Mouse (Mus musculus): Measurements from ENCODE around the gene Tmco3.

The Tmco3 gene

GRCm38 (mm10) chr8:13287692-13288623 is at the start of gene Tmco3, which contains the start of gene Dcun1d2:
TSS of gene Tmco3 (plus strand) at chr8:13288190.
TSS of gene Dcun1d2 (minus strand) at chr8:13288131.
- peak; percentile 97 for DNase-seq (ENCODE audit: low read depth, low spot score)

GRCm38 (mm10) chr8:13240055-13240454 is 47.9 kb upstream of the Tmco3 start:
- DNase-seq (ENCODE audit: low read depth, low spot score): no peak

GRCm38 (mm10) chr8:13240691-13241090 is 47.3 kb upstream of the Tmco3 start:
- DNase-seq (ENCODE audit: low read depth, low spot score): no peak

GRCm38 (mm10) chr8:13242985-13243870 is 44.8 kb upstream of the Tmco3 start:
- DNase-seq (ENCODE audit: low read depth, low spot score): no peak

- DNase-seq (ENCODE audit: low read depth, low spot score): no peak
Measured at GRCm38 (mm10) chr8:13244343-13244880, 43.6 kb upstream of the Tmco3 start.

DNA sequence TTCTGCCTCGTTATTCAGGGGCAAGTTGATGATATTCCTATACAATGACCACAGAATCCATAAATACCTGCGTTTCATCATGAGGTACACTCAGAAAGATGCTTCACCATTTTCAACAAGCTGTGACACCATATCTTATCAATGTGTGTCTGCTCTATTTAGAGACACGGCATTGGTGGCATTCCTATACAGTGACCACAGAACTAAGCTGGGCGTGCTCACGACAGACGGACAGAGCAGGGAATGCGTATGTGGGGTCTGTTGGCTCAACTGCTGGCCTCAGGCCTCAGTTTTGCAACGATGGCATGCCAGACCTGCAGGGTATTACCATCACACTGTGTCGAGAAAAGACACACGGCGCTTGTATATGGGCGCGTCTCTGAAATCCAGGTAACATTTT is 35.2 kb upstream of the Tmco3 start:
- no peak for DNase-seq (ENCODE audit: low read depth, low spot score)

- no peak for DNase-seq (ENCODE audit: low read depth, low spot score)
Measured at GRCm38 (mm10) chr8:13253413-13253812, 34.6 kb upstream of the Tmco3 start.

- peak; percentile 73 for DNase-seq (ENCODE audit: low read depth, low spot score)
Measured at GRCm38 (mm10) chr8:13254019-13254418, 34.0 kb upstream of the Tmco3 start, which contains the start of gene Adprhl1. TSS of gene Adprhl1 (minus strand) at chr8:13254162.

DNA sequence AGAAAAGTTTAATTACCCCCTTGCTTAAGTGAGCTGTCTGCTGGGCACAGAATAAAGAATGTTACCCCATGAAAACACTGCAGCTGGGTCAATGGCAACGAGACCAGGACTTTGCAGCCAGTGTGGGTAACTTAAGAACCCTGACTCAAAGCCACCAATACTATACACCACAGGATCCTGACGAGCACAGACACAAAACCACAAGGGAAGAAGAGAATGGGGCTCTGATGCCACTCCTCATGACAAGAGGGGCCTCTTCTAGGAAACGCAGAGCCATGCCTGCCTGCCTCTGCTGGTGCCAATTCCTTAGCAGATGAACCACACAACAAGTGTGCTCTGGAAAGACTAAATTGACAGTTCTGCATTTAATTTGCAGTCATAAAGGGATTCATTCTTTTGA is 24.6 kb upstream of the Tmco3 start:
- DNase-seq (ENCODE audit: low read depth, low spot score): no peak

DNA sequence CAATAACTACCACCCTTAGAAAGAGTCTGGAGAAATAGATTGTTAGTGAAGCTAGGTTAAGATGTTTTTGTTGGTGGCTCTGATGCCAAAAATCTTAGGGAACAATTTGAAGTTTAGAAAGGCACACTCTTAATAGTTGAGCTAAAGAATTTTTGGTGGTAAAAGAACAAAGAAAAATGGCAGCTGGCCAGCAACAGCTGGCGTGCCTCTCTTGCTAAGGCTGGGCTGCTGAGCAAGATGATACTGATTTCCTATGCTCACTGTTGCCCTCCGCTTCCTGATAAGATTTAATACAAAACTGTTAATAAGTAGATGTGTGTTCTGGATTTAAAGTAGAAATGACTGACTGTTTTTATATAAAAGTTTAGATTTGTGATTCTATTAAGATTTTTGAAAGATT is 20.4 kb upstream of the Tmco3 start:
- no peak for DNase-seq (ENCODE audit: low read depth, low spot score)

GRCm38 (mm10) chr8:13272834-13273233 is 15.2 kb upstream of the Tmco3 start:
- no peak for DNase-seq (ENCODE audit: low read depth, low spot score)

DNA sequence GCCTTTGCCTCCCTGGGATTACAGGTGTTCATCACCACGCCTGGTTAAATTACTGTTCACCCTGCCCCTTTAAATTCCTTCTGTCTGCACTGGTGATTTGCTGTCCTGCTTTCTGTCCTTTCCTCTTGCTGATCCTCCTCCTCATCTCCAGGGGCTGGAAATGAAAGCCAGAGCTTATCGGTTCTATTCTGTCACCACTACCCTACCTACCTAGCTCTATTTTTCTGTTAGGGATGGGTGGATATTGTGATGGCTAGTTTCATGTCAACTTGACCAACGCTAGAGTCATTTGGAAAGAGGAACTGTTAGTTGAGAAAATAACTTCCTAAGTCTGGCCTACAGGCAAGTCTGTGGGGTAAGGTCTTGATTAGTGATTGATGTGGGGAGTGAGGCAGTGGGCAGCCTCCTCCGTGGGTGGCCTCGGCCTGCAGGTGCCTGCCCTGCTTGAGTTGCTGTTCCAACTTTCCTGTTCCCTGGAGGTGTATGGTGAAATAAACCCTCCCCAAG is 11.0 kb upstream of the Tmco3 start:
- DNase-seq (ENCODE audit: low read depth, low spot score): no peak

GRCm38 (mm10) chr8:13283200-13283599 is 4.8 kb upstream of the Tmco3 start:
- no peak for DNase-seq (ENCODE audit: low read depth, low spot score)

GRCm38 (mm10) chr8:13287304-13287691 is 692 bp upstream of the Tmco3 start:
- DNase-seq (ENCODE audit: low read depth, low spot score): no peak

DNA sequence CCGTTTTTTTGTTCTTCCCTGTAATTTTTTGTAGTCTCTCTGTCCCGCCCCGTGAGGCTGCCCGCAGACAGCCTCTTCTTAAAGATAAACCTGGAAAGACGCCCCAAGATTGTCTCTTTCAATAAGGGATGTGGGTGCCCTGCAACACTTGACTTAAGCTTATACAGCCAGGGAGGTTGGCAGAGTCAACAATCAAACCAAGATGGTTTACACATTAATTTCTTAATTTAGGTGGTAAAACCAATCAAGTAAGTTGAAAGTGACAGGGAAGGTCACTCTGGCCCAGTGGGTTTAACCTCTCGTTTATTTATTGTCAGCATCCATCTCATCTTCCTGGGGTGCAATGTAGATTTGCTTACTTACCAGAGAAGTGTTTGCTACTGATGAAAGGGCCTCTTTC is 656 bp downstream of the Tmco3 start:
- DNase-seq (ENCODE audit: low read depth, low spot score): no peak

- peak; percentile 74 for DNase-seq (ENCODE audit: low read depth, low spot score)
Measured at GRCm38 (mm10) chr8:13292364-13292763, 4.4 kb downstream of the Tmco3 start.

- no peak for DNase-seq (ENCODE audit: low read depth, low spot score)
Measured at GRCm38 (mm10) chr8:13293677-13294470, 5.9 kb downstream of the Tmco3 start.

DNA sequence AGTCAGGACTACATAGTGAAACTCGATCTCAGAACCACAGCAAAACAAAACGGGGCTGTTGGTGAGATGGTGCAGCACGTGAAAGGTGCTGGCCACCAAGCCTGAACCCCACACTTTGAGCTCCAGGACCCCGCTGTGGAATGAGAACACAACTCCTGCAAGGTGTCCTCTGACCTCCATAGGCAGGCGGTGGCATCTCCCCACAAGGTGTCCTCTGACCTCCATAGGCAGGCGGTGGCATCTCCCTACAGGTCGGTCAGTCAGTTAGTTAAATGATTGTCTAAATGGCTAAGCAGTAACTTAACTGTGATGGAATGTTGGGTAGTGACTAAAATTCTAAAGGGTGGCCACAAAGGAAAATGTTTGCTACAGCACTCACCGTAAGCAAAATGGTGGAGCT is 11.6 kb downstream of the Tmco3 start:
- no peak for DNase-seq (ENCODE audit: low read depth, low spot score)

DNA sequence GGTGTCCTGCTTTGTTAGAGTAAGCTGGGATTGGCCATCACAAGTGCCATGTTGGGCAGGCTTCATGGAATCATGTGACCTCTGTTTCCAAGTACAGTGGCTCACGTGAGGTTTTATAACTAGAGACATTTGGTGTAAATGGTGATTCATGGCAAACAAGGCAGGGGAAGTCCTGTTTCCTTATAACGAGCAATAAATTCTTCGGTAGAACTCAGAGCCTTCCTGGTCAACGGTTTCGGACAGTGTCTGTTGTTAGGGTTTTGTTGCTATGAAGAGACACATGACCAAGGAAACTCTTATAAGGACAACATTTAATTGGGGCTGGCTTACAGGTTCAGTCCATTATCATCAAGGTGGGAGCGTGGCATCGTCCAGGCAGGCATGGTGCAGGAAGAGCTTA is 13.0 kb downstream of the Tmco3 start:
- DNase-seq (ENCODE audit: low read depth, low spot score): no peak

DNA sequence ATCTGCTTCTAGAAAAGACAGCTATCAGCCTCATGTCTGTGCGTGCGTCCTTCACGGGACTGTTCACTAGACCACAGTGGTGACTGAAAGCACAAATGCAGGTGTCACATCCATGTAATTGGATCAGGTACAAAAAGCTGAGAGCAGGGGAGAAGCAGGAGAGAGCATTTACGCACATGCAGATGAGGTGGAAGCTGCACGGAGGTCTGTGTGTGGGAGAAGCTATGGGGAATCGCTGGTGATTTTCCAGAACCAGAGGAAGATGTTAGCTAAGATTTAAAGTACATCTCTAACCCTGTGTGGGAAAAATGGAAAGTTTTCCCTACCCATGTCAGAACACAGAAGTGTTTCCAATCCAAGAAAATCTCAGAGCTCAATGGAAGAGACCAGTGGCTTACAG is 17.5 kb downstream of the Tmco3 start:
- DNase-seq (ENCODE audit: low read depth, low spot score): no peak

GRCm38 (mm10) chr8:13305884-13306283 is 17.9 kb downstream of the Tmco3 start:
- no peak for DNase-seq (ENCODE audit: low read depth, low spot score)
